Mouse (Mus musculus): ENCODE data around the gene Kcnj13.

DNA sequence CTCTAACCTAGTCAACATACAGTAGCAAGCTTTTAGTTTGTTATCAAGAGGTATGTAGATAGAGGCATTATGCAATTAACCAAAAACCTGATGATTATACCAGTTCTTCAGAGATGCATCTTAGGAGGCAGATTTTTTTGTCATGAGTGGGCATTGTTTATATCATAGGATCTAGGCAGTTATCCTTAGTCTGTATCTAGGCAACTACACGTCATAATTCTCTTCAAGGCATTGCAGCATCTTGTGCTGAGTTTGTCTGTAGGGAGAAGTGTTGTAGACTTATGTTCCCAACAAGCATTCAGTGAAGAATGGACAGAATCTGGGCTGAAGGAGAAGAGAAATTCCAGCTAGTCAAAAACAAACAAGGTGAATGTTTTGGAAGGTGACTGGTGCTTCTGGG is 10.2 kb upstream of the Kcnj13 start:
- TF ChIP-seq MAFK (IDR thresholded peaks at IDR 0.05; ENCODE audit: insufficient read depth, low read depth, low read length) (no peak), ZNF384 (IDR thresholded peaks at IDR 0.05; ENCODE audit: low read depth, low read length) (no peak), HCFC1 (IDR thresholded peaks at IDR 0.05; ENCODE audit: borderline replicate concordance, insufficient read depth, low read length) (no peak), ZC3H11A (IDR thresholded peaks at IDR 0.05; ENCODE audit: borderline replicate concordance, low read depth, low read length) (no peak)
